Mouse (Mus musculus): ENCODE measurements around the gene Ptprn.

Ptprn gene

DNA sequence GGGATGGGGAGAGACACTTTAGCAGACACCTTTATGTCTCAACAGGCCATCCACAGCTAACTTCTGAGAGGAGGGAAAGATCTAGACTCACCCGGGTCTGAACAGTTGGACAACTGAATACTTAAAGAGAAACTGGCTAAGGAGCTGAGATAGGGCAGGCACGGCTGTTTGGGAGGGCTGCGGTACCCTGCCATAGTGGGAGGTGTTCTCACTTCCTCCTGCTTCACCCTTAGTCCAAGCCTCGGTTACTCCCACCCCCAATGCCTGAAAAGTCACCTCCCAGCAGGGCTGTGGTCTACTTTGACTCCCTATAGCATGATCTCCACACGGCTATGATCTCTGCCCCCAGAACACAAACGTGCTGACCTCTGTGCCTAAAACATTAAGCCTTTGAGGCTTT lies 40.8 kb downstream of the Ptprn start:
- no peak for DNase-seq (ENCODE audit: low spot score)

DNA sequence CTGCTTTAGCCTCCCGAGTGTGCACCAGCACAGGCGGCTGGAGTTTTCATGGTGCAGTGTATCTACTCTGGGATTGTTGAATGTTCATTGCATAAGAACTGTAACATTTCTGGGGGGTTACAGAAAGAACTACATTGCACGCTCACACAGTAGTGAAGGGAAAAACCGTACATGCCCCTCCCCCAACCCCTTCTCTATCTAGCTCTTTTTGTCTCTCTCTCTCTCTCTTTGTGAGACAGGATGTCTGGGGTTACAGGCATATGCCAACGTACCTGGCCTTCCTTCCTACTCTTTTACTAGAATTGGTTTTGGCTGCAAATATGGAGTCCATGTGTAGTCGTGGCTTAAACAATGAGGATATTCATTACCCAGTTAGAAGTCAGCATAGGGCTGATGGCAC lies 41.4 kb downstream of the Ptprn start:
- DNase-seq (ENCODE audit: low spot score) = no peak

DNA sequence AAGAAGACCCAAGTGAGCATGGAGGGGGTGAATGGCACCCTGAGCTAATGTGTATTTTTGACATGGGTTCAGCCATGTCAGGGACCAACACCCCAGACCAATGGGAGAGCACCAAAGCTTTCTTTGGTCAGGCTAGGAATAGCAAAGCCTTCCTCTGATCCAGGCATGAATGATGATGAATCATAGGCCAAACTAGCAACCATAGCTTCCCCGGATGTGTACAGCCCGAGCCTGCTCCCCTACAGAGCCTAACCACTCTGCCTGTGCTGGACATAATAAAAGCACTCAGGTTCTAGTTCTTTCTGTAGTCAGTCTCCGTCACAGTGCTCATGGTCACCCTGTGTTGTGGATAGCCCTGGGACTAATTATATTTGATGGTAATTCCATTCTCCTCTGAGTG lies 42.8 kb downstream of the Ptprn start:
- no peak for DNase-seq (ENCODE audit: low spot score)

- no peak for DNase-seq (ENCODE audit: low spot score)
Observed at GRCm38 (mm10) chr1:75219531-75219930, 44.8 kb downstream of the Ptprn start, which contains the start of gene Tuba4a. Gene Tuba4a, minus strand, starts transcription at chr1:75219865.

GRCm38 (mm10) chr1:75219078-75219477 lies 45.2 kb downstream of the Ptprn start:
- DNase-seq (ENCODE audit: low spot score) = peak; percentile 12

DNA sequence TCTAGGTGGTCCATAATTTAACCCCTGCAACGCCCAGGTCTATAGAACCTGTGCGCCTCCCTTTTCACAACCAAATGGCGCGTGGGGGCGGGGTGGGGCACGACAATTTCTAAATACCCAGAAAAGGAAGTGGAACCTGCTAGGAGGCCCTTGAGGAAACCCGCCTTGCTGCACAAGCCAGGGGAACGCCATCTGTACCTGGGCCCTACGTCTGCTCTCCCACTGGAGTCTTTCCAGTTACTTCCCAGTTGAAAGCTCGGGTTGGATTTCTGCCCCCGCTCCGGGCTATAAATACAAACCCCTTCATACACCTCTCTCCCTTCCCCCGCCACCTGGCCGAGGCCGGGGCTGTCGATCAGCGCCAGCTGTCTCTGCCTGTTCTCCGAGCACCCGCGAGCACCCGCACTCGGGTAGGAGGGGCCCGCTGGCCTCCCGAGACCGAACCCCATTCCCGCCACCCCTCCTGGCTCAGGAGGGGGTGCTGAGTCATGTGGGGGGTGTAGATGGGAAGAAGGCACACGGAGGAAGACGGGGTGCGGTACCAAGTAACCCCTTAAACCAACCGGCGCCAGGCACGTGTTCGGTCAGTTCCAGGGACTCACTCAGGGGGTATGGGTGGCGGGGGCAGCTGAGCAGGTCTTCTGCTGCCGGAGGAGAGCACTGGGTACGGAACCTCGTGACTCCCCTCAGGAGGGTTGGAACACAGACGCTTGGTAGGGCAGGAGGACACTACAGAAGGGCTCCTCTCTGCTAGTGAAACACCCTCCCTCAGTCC lies 45.9 kb downstream of the Ptprn start:
- DNase-seq (ENCODE audit: low spot score) = no peak

DNA sequence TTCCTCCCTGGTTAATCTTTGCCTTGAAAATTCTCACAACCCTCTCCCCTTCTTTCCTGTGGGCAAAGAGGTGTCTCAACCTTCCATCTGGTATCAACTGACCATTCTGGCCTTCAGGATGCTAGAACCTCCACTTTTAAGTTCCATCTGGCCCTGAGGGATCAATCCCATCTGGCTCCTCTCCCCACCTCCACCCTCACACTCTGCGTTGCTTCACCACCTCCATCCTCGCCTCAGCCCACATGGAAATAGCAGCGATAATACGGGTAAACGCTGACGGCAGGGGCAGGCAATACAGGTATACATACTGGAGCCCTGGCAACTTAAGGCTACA lies 46.4 kb downstream of the Ptprn start:
- no peak for DNase-seq (ENCODE audit: low spot score)

- no peak for DNase-seq (ENCODE audit: low spot score)
Observed at GRCm38 (mm10) chr1:75216797-75217585, 47.3 kb downstream of the Ptprn start.

- DNase-seq (ENCODE audit: low spot score) = no peak
Observed at GRCm38 (mm10) chr1:75215785-75216184, 48.5 kb downstream of the Ptprn start.

- peak; percentile 28 for DNase-seq (ENCODE audit: low spot score)
Observed at GRCm38 (mm10) chr1:75214886-75215285, 49.4 kb downstream of the Ptprn start.

- no peak for DNase-seq (ENCODE audit: low spot score)
Observed at GRCm38 (mm10) chr1:75214442-75214841, 49.9 kb downstream of the Ptprn start.

- no peak for DNase-seq (ENCODE audit: low spot score)
Observed at GRCm38 (mm10) chr1:75213096-75213495, 51.2 kb downstream of the Ptprn start.

DNA sequence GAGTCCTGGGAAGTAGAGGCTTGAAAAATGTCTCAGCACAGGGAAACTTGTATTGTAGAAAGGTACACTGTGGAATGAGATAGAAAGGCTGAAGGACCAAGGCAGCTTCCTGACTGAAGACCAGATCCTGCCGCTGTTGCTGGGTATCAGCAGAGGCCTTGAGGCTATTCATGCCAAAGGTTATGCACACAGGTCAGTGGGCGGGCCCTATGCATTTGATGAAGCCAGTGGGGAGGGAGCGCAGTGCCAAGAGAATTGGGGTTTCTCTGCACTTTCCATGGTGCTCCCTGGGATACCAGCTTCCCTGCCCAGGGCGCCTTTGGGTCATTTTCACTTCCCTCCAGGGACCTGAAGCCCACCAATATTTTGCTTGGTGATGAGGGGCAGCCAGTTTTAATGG lies 51.8 kb downstream of the Ptprn start:
- no peak for DNase-seq (ENCODE audit: low spot score)

GRCm38 (mm10) chr1:75211141-75211708 lies 53.1 kb downstream of the Ptprn start:
- peak; percentile 12 for DNase-seq (ENCODE audit: low spot score)

GRCm38 (mm10) chr1:75210136-75211087 lies 53.9 kb downstream of the Ptprn start, which contains the start of the genes Glb1l and Stk16:
Gene Glb1l, minus strand, starts transcription at chr1:75210813.
Gene Stk16, plus strand, starts transcription at chr1:75210838.
- peak; percentile 95 for DNase-seq (ENCODE audit: low spot score)

- peak; percentile 37 for DNase-seq (ENCODE audit: low spot score)
Observed at GRCm38 (mm10) chr1:75208967-75209678, 55.2 kb downstream of the Ptprn start.

DNA sequence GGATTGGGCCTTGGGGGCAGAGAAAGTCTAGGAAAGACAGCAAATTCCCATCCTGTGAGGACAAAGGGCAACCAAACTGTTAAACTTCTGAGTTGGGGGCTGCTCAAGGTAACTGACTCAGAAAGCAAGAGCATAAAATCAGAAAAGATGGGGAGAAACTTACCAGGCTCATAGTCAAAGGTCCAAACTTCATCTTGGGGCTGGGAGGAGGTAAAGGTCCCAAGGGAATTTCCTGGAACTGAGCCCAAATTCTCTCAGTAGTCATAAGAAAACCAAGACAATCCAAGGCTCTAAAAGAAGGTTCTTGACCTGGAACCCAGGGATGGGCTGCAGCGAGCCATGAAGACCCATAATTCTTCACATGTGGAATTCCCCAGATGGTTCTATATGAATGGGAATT lies 63.1 kb downstream of the Ptprn start:
- peak; percentile 33 for DNase-seq (ENCODE audit: low spot score)
